ENCODE assay signal across 9 mouse cellular contexts in genomic region chr4:84674318-84675170, GRCm38 (mm10). TPM values are rescaled to one million over a fixed set of nuclear protein-coding genes. Genes with fewer than 3 reads are reported as not detected.
A peak's percentile ranks its signal among the peaks of the same experiment; 100 is the strongest.
DNase-seq lines count a peak whose midpoint lies in the region; ATAC-seq and TF ChIP-seq lines count a peak whose summit lies in the region.
"Had no signal": no experiment of that assay in that cellular context is flagged by ENCODE, and none has a peak within 500 bp of the region (broad histone marks: within the 10 kb centered on the region; RNA-seq: fewer than 3 reads in every experiment).

No protein-coding gene starts in this region.

- peak overlapping the region; percentile 48 for H3K9ac ChIP-seq in forebrain, embryonic 16.5 days (replicated peaks; ENCODE audit: low read depth, low read length)
- peak overlapping the region; percentile 57 for H3K9ac ChIP-seq in hindbrain, embryonic 14.5 days
- H3K9ac ChIP-seq in liver, adult 2 months (ENCODE audit: low read depth, low read length), result no peak overlapping the region
- H3K9ac ChIP-seq in neural tube, embryonic 13.5 days, result peak overlapping the region; percentile 74

- no peaks in the 10 kb centered on the region for H3K79me2 ChIP-seq in liver, adult 2 months (ENCODE audit: control insufficient read depth, insufficient read depth, low read length)

- no peak for TF ChIP-seq CTCF in liver, adult 2 months (IDR thresholded peaks at IDR 0.05; ENCODE audit: low read depth, low read length)

- peaks cover 20% of the 10 kb centered on the region for H3K4me1 ChIP-seq in forebrain, embryonic 16.5 days (replicated peaks; ENCODE audit: control insufficient read depth, insufficient read depth, low read length)
- no peaks in the 10 kb centered on the region; the same call in 1 of the 2 replicates for H3K4me1 ChIP-seq in hindbrain, embryonic 14.5 days (replicated peaks; ENCODE audit: control insufficient read depth, insufficient read depth, low read length)
- H3K4me1 ChIP-seq in liver, adult 2 months (ENCODE audit: control insufficient read depth, insufficient read depth, low read length), result no peaks in the 10 kb centered on the region
- H3K4me1 ChIP-seq in neural tube, embryonic 13.5 days (replicated peaks), result peaks cover 26% of the 10 kb centered on the region

- H3K27me3 ChIP-seq in forebrain, embryonic 16.5 days (replicated peaks; ENCODE audit: control insufficient read depth, insufficient read depth, low read length), result peaks cover 57% of the 10 kb centered on the region
- H3K27me3 ChIP-seq in hindbrain, embryonic 14.5 days (ENCODE audit: control insufficient read depth, insufficient read depth, low read length), result peaks cover 80% of the 10 kb centered on the region
- peaks cover 20% of the 10 kb centered on the region for H3K27me3 ChIP-seq in liver, adult 2 months (ENCODE audit: control insufficient read depth, insufficient read depth, low read length)
- H3K27me3 ChIP-seq in neural tube, embryonic 13.5 days, result peaks cover 72% of the 10 kb centered on the region

- peak; percentile 77 for ATAC-seq in forebrain, embryonic 16.5 days
- ATAC-seq in hindbrain, embryonic 14.5 days (ENCODE audit: low FRiP score), result peak; percentile 82
- peak; percentile 85 for ATAC-seq in neural tube, embryonic 13.5 days (ENCODE audit: low read depth)
- no peak for ATAC-seq in monocyte, adult 5-6 weeks (replicated peaks; ENCODE audit: insufficient number of reproducible peaks, low FRiP score, low TSS enrichment, poor library complexity, severe bottlenecking)

- H3K36me3 ChIP-seq in forebrain, embryonic 16.5 days (ENCODE audit: control insufficient read depth, insufficient read depth), result no peaks in the 10 kb centered on the region
- no peaks in the 10 kb centered on the region for H3K36me3 ChIP-seq in hindbrain, embryonic 14.5 days (replicated peaks; ENCODE audit: control insufficient read depth, insufficient read depth)
- H3K36me3 ChIP-seq in liver, adult 2 months (ENCODE audit: control insufficient read depth, insufficient read depth, low read length), result no peaks in the 10 kb centered on the region
- H3K36me3 ChIP-seq in neural tube, embryonic 13.5 days, result no peaks in the 10 kb centered on the region

- no peaks in the 10 kb centered on the region for H3K9me3 ChIP-seq in forebrain, embryonic 16.5 days (ENCODE audit: control insufficient read depth, low read length)
- no peaks in the 10 kb centered on the region for H3K9me3 ChIP-seq in hindbrain, embryonic 14.5 days (ENCODE audit: control insufficient read depth, low read length)
- no peaks in the 10 kb centered on the region for H3K9me3 ChIP-seq in neural tube, embryonic 13.5 days

- H3K4me3 ChIP-seq in forebrain, embryonic 16.5 days (replicated peaks; ENCODE audit: low read length), result peak overlapping the region; percentile 67
- H3K4me3 ChIP-seq in hindbrain, embryonic 14.5 days (replicated peaks; ENCODE audit: low read length), result peak overlapping the region; percentile 72
- peak overlapping the region; percentile 48; the same call in 1 of the 2 replicates for H3K4me3 ChIP-seq in liver, adult 2 months (ENCODE audit: insufficient read depth, low read depth, low read length)
- peak overlapping the region; percentile 69 for H3K4me3 ChIP-seq in neural tube, embryonic 13.5 days

- TF ChIP-seq POLR2A in liver, adult 2 months (IDR thresholded peaks at IDR 0.05; ENCODE audit: extremely low read depth, insufficient read depth, low read length), result no peak

- DNase-seq in cerebellum, postnatal 25 days, result peak; percentile 37 to 43
- DNase-seq in cerebellum, adult 8-10 months, result no peak
- DNase-seq in adrenal gland, adult 18-20 months (ENCODE audit: low spot score in 2 of 2), result peak; percentile 48 to 52
- peak; percentile 41 for DNase-seq in hindbrain, embryonic 14.5 days (ENCODE audit: low spot score)
- no peak for DNase-seq in liver, adult 2 months (ENCODE audit: extremely low read depth, low read depth, low spot score)

- no peak overlapping the region for H3K27ac ChIP-seq in forebrain, embryonic 16.5 days (ENCODE audit: low read length)
- peak overlapping the region; percentile 51 for H3K27ac ChIP-seq in hindbrain, embryonic 14.5 days
- H3K27ac ChIP-seq in liver, adult 2 months (replicated peaks; ENCODE audit: insufficient read depth, low read depth, low read length), result no peak overlapping the region
- H3K27ac ChIP-seq in neural tube, embryonic 13.5 days (replicated peaks), result peak overlapping the region; percentile 72

- under 1% methylated on average over 97 of the region's 104 CpGs for WGBS in forebrain, embryonic 16.5 days
- WGBS in hindbrain, embryonic 14.5 days, result 1% methylated on average over 93 of the region's 104 CpGs
- 1% methylated on average over 103 of the region's 104 CpGs for WGBS in liver, adult 2 months
- under 1% methylated on average over 96 of the region's 104 CpGs for WGBS in neural tube, embryonic 13.5 days

- H3K4me2 ChIP-seq in forebrain, embryonic 16.5 days (ENCODE audit: low read length), result peak overlapping the region; percentile 100
- peak overlapping the region; percentile 99 for H3K4me2 ChIP-seq in hindbrain, embryonic 14.5 days (replicated peaks)
- H3K4me2 ChIP-seq in neural tube, embryonic 13.5 days, result peak overlapping the region; percentile 98

RNA-seq across cellular contexts. Expression of gene Bnc2, which starts 0.5 kb away (rescaled TPM):
- total RNA-seq in adrenal gland, adult 18-20 months (2021), result 10 to 100 TPM; 12.0 to 13.8 TPM
- 2.5 and 3.8 TPM in 2 replicates for polyA plus RNA-seq in forebrain, embryonic 16.5 days (2015; fragmentation: Nextera tagmentation; extraction: Ambion mirVana)
- 10.0 and 12.0 TPM in 2 replicates for polyA plus RNA-seq in hindbrain, embryonic 14.5 days (2014; fragmentation: Nextera tagmentation; extraction: Ambion mirVana)
- 0.09 and 0.40 TPM in 2 replicates for total RNA-seq in liver, adult 2 months (2014; rRNA removed)
- 0.06 and 0.12 TPM in 2 replicates for polyA plus RNA-seq in liver, adult 2 months (2012; rRNA removed)
- polyA plus RNA-seq in neural tube, embryonic 13.5 days (2015; fragmentation: Nextera tagmentation; extraction: Ambion mirVana), result 17.1 and 22.9 TPM in 2 replicates
- 0.48 TPM in 1 of 3 replicates, not detected in the others for total RNA-seq in monocyte, adult 5-6 weeks (2017)
- total RNA-seq: hematopoietic stem cell, adult 5-6 weeks had no signal

Comparison
In these comparisons a context has a peak if more than half of its experiments do, and no peak if none do; other contexts are left out.
1. DNase-seq: peak in cerebellum, postnatal 25 days (2 of 2), adrenal gland, adult 18-20 months (2 of 2) and hindbrain, embryonic 14.5 days (single experiment); none in cerebellum, adult 8-10 months (single experiment) and liver, adult 2 months (single experiment).
2. H3K27ac ChIP-seq: peak in hindbrain, embryonic 14.5 days (single experiment) and neural tube, embryonic 13.5 days (single experiment); none in forebrain, embryonic 16.5 days (single experiment) and liver, adult 2 months (single experiment).
3. Peak in every context shown above with its lines, with median percentiles within 50 percentile points of each other: H3K4me2 ChIP-seq and H3K4me3 ChIP-seq.